Mouse (Mus musculus): ENCODE measurements around the gene Gab1. TPM values are rescaled to one million over a fixed set of nuclear protein-coding genes. Genes with fewer than 3 reads are reported as not detected.

The Gab1 gene
- polyA plus RNA-seq, 1 experiment, result not detected

GRCm38 (mm10) chr8:80794585-80795509, 85.5 kb downstream of the Gab1 start:
- no peak overlapping the region for H3K27ac ChIP-seq (ENCODE audit: insufficient read depth, low read depth, low read length)
- no peaks in the 10 kb centered on the region for H3K4me1 ChIP-seq (ENCODE audit: control insufficient read depth, insufficient read depth, low read length)
- TF ChIP-seq POLR2A (IDR thresholded peaks at IDR 0.05; ENCODE audit: insufficient read depth, low read depth, low read length) (no peak), CTCF (IDR thresholded peaks at IDR 0.05; ENCODE audit: insufficient read depth, low read depth, low read length) (no peak)
- H3K4me3 ChIP-seq (ENCODE audit: insufficient read depth, low read depth, low read length), result no peak overlapping the region
- 71% methylated on average over 19 of the region's 19 CpGs for WGBS

DNA sequence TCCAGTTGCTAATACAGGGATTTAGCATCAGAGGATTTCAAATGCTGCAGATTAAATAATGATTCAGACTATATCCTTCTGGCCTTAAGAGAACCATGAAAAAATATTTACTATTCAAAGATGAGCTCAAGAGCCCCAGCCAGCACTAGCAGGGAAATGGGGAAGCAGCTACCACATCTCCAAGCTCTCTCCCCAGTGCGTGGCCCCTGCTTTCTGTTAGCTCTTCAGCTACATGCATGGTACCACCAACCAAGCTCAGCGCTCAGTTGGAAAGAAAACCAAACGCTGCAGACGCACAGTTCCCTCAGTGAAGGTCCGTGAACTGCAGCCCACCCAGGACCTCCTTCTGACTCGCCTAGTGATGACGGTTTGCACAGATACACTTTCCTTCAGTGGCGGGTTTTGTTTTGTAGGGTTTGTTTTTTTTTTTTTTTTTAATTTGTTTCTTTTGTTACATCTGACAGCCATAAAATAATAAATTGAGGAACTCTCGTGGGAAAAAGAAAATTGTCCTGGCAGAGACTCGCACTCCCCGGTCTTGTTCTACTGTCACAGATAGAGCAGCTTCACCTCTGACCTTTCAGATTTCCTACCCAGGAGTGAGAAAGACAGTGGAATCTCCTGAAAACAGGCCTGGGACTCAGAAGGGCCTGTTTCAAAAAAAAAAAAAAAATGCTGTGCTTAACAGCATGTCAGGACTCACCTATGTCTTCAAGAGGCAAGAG, 86.4 kb downstream of the Gab1 start:
- no peaks in the 10 kb centered on the region for H3K4me1 ChIP-seq (ENCODE audit: control insufficient read depth, insufficient read depth, low read length)
- WGBS, result 84% methylated on average over 11 of the region's 11 CpGs
- no peak overlapping the region for H3K4me3 ChIP-seq (ENCODE audit: insufficient read depth, low read depth, low read length)
- H3K27ac ChIP-seq (ENCODE audit: insufficient read depth, low read depth, low read length), result no peak overlapping the region
- TF ChIP-seq CTCF (IDR thresholded peaks at IDR 0.05; ENCODE audit: insufficient read depth, low read depth, low read length), result no peak
- TF ChIP-seq POLR2A (IDR thresholded peaks at IDR 0.05; ENCODE audit: insufficient read depth, low read depth, low read length), result no peak

- Histone ChIP-seq H3K27ac (ENCODE audit: insufficient read depth, low read depth, low read length) (no peak overlapping the region), H3K4me1 (ENCODE audit: control insufficient read depth, insufficient read depth, low read length) (no peaks in the 10 kb centered on the region), H3K4me3 (ENCODE audit: insufficient read depth, low read depth, low read length) (no peak overlapping the region)
- 92% methylated on average over 5 of the region's 5 CpGs for WGBS
- TF ChIP-seq CTCF (IDR thresholded peaks at IDR 0.05; ENCODE audit: insufficient read depth, low read depth, low read length), result no peak
- TF ChIP-seq POLR2A (IDR thresholded peaks at IDR 0.05; ENCODE audit: insufficient read depth, low read depth, low read length), result no peak
Measured at GRCm38 (mm10) chr8:80792214-80792613, 88.1 kb downstream of the Gab1 start.

DNA sequence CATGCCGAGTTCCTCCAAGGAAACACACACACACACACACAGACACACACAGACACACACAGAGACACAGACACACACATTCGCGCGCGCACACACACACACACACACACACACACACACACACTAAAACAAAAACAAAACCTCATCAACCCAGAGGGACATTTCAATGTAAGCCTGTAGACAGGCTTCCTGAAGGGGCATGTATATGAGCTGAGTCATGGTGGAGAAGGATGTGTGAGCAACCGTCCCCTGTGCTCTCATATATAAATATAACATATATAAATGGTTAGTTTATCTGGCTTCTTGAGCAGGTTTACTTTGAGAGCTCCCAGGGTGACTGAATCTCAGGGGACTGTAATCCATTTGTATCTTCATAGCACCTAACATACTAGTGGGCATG, 91.0 kb downstream of the Gab1 start:
- WGBS, result 90% methylated on average over 6 of the region's 6 CpGs
- H3K27ac ChIP-seq (ENCODE audit: insufficient read depth, low read depth, low read length), result no peak overlapping the region
- no peak overlapping the region for H3K4me3 ChIP-seq (ENCODE audit: insufficient read depth, low read depth, low read length)
- no peaks in the 10 kb centered on the region for H3K4me1 ChIP-seq (ENCODE audit: control insufficient read depth, insufficient read depth, low read length)
- TF ChIP-seq POLR2A (IDR thresholded peaks at IDR 0.05; ENCODE audit: insufficient read depth, low read depth, low read length) (no peak), CTCF (IDR thresholded peaks at IDR 0.05; ENCODE audit: insufficient read depth, low read depth, low read length) (no peak)

DNA sequence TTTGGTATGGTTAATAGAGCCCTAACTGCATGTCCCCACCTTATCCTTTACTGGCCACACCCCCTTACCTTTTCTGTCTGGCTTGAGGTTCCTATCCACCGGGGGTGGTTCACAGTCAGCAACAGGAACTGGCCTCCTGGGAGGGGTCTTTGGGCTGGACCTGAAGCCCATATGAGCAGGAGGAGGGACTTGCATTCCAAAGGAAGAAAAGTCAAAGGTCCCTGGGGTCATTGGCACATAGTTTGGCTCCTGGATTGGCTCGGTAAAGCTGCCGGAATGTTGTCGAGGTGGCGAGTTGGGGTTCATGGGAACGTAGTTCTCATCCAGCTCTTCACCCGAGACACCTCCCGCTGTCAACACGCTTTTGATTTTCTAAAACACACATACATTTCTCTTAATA, 95.8 kb downstream of the Gab1 start:
- no peaks in the 10 kb centered on the region for H3K4me1 ChIP-seq (ENCODE audit: control insufficient read depth, insufficient read depth, low read length)
- WGBS, result 95% methylated on average over 9 of the region's 9 CpGs
- no peak overlapping the region for H3K27ac ChIP-seq (ENCODE audit: insufficient read depth, low read depth, low read length)
- no peak for TF ChIP-seq POLR2A (IDR thresholded peaks at IDR 0.05; ENCODE audit: insufficient read depth, low read depth, low read length)
- TF ChIP-seq CTCF (IDR thresholded peaks at IDR 0.05; ENCODE audit: insufficient read depth, low read depth, low read length), result no peak
- H3K4me3 ChIP-seq (ENCODE audit: insufficient read depth, low read depth, low read length), result no peak overlapping the region

- no peak for TF ChIP-seq CTCF (IDR thresholded peaks at IDR 0.05; ENCODE audit: insufficient read depth, low read depth, low read length)
- TF ChIP-seq POLR2A (IDR thresholded peaks at IDR 0.05; ENCODE audit: insufficient read depth, low read depth, low read length), result no peak
- H3K27ac ChIP-seq (ENCODE audit: insufficient read depth, low read depth, low read length), result no peak overlapping the region
- 97% methylated on average over 4 of the region's 4 CpGs for WGBS
- H3K4me1 ChIP-seq (ENCODE audit: control insufficient read depth, insufficient read depth, low read length), result no peaks in the 10 kb centered on the region
- H3K4me3 ChIP-seq (ENCODE audit: insufficient read depth, low read depth, low read length), result no peak overlapping the region
Measured at GRCm38 (mm10) chr8:80783271-80783670, 97.0 kb downstream of the Gab1 start.

DNA sequence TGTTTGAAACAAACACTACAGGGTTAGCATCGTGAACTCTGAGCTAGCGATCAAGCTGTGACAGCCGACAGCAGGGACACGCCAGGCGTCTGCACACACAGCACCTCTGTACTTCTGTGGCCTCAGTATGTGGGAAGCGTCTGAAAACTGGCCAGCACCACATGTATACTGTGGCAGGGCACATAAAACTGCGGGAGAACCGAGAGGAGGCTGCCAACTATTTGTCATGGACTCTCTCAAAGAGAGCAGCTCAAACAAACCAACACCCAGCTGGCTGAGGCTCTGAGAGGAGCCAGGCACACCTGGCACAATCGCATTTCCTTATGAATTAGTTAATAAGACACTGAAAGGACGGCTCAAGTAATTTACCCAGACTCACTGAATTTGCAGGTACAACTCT, 99.0 kb downstream of the Gab1 start:
- 57% methylated on average over 10 of the region's 10 CpGs for WGBS
- Histone ChIP-seq H3K4me3 (ENCODE audit: insufficient read depth, low read depth, low read length) (no peak overlapping the region), H3K27ac (ENCODE audit: insufficient read depth, low read depth, low read length) (no peak overlapping the region), H3K4me1 (ENCODE audit: control insufficient read depth, insufficient read depth, low read length) (no peaks in the 10 kb centered on the region)
- TF ChIP-seq POLR2A (IDR thresholded peaks at IDR 0.05; ENCODE audit: insufficient read depth, low read depth, low read length) (no peak), CTCF (IDR thresholded peaks at IDR 0.05; ENCODE audit: insufficient read depth, low read depth, low read length) (no peak)

GRCm38 (mm10) chr8:80780271-80780670, 100.0 kb downstream of the Gab1 start:
- 98% methylated on average over 4 of the region's 4 CpGs for WGBS
- TF ChIP-seq POLR2A (IDR thresholded peaks at IDR 0.05; ENCODE audit: insufficient read depth, low read depth, low read length) (no peak), CTCF (IDR thresholded peaks at IDR 0.05; ENCODE audit: insufficient read depth, low read depth, low read length) (no peak)
- no peak overlapping the region for H3K27ac ChIP-seq (ENCODE audit: insufficient read depth, low read depth, low read length)
- H3K4me3 ChIP-seq (ENCODE audit: insufficient read depth, low read depth, low read length), result no peak overlapping the region
- no peaks in the 10 kb centered on the region for H3K4me1 ChIP-seq (ENCODE audit: control insufficient read depth, insufficient read depth, low read length)

DNA sequence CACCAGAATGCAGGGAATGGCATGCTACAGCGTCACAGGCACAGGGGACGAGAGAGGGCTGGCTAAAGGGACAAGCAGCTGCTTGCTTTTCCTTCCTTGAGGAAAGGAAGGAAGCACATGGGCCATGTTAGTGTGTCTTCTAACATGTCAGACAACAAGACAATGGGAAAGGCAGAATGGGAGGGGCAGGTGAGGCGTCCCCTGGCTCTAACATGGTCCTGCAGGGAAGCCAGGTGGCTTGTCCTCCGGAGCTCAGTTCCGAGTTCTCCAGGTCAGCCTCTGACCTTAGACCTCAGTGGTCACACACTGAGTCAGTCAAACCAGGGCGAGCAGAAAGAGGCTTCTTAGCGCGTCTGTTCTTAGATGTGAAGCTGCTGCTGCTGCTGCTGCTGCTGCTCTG, 103.9 kb downstream of the Gab1 start:
- H3K27ac ChIP-seq (ENCODE audit: insufficient read depth, low read depth, low read length), result no peak overlapping the region
- 81% methylated on average over 8 of the region's 8 CpGs for WGBS
- TF ChIP-seq POLR2A (IDR thresholded peaks at IDR 0.05; ENCODE audit: insufficient read depth, low read depth, low read length) (no peak), CTCF (IDR thresholded peaks at IDR 0.05; ENCODE audit: insufficient read depth, low read depth, low read length) (no peak)
- H3K4me3 ChIP-seq (ENCODE audit: insufficient read depth, low read depth, low read length), result no peak overlapping the region
- no peaks in the 10 kb centered on the region for H3K4me1 ChIP-seq (ENCODE audit: control insufficient read depth, insufficient read depth, low read length)

Measured in olfactory bulb, adult 2 months (tissue).